Mouse (Mus musculus): ENCODE data around the gene Plekha8. TPM values are rescaled to one million over a fixed set of nuclear protein-coding genes. Genes with fewer than 3 reads are reported as not detected.

Plekha8 gene
- 12.6 TPM for polyA plus RNA-seq (2014; fragmentation: Illumina TruSeq; extraction: RNeasy Lipid Tissue Mini Kit (QIAGEN cat#74804); ENCODE audit: low read depth, low replicate concordance)

DNA sequence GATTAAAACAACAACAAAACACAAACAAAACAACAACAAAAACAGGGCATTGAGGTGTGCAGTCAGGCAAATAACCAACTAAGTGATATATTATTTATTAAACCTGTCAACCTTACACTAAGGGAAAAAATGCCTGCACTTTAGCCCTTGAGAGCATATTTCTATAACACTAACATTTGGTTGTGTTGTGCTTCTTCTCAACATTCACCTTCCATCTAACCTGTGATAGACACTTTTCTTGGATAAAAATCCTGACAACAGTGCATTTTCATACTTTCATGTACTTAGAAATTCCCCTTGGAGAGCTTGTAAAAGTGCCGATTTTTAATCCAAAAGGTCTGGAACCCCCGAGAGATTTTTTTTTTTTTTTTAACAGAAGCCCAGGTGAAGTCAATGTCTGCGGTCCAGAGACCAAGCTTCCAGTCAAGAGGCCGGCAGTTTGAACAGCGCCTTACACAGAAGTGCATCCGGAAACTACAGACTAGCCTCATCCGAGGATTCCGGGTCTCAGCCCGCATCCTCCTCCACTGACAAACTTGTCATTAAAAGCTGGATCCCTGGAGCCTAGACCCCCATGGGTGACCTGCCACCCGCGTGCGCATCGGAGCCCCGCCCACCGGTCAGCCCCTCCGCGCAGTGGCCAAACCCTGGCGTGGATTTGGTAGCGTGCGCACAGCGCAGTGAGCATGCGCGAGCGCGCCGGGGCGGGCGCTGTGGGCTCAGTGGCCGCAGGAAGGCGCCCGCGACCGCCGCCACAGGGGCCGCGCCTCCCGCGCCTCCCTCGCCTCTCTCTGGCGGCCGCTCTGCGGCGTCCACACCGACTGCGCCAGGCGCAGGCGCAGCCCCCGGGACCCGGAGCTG is at the start of gene Plekha8:
Gene Plekha8 (plus strand): TSS at position 643 of the 861 bp plus-strand sequence.

DNA sequence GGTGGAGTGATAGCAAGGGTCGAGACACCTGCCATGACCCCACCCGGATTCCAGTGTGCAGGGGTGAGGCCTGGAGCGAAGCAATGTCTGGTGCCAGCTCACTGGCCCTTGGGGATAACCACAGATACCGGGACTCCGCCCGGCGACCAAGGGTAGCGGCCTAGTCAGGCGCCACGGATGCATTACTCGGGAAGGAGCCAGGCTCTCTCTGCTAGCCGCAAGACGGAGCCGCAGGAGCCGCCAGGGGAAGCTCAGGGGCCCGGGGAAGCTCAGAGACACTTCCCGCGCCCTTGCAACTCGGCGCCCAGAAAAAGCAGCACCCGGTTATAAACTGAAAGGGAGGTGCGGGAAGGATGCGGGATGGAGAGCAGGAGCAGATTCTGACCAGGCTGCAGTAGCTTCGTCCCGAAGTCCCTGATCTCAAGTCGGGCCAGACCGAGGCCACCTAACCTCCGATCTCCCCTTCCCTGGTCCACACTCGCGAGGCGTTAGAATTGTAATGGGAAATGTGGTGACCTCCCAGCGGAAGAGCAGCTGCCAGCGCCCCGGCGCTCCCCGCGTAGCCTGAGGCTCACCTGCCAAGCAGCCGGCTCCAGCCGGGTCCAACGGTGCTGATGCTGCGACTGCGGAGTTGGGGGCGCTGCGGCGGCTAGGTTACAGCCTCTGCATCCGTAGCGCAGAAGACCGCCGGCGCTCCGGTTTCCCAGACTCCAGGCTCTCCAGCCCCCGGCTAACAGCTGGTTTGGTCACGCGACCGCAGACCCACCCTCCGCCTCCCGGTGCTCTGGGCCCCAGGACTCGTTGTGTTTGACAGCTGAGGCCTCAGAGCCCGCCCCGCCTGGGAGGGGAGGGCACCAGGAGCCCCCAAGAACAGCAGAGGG is 29.0 kb upstream of the Plekha8 start, which contains the start of gene Scrn1:
Gene Scrn1 (minus strand): TSS at position 825 of the 881 bp plus-strand sequence.

DNA sequence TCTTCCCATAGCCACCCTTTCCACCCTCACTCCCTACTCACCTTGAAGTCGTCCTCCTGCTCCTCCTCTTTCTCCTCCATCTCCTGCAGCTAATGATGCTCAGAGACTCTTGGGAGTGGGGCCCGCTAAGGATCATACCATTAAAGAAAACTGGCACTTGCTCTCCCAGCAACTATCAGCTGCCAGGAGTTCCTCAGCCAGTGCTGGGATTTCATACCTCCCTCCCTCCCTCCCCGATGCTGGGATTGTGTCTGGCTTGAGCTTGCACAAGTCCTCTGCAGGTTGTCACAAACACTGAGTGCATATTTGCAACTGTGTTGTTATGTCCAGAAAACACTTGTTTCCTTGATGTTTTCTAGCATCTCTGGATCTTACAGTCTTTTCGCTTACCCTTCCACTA is 2.3 kb downstream of the Plekha8 start, which contains the start of gene Fkbp14:
Gene Fkbp14 (minus strand): TSS at position 101 of the 400 bp plus-strand sequence.

DNA sequence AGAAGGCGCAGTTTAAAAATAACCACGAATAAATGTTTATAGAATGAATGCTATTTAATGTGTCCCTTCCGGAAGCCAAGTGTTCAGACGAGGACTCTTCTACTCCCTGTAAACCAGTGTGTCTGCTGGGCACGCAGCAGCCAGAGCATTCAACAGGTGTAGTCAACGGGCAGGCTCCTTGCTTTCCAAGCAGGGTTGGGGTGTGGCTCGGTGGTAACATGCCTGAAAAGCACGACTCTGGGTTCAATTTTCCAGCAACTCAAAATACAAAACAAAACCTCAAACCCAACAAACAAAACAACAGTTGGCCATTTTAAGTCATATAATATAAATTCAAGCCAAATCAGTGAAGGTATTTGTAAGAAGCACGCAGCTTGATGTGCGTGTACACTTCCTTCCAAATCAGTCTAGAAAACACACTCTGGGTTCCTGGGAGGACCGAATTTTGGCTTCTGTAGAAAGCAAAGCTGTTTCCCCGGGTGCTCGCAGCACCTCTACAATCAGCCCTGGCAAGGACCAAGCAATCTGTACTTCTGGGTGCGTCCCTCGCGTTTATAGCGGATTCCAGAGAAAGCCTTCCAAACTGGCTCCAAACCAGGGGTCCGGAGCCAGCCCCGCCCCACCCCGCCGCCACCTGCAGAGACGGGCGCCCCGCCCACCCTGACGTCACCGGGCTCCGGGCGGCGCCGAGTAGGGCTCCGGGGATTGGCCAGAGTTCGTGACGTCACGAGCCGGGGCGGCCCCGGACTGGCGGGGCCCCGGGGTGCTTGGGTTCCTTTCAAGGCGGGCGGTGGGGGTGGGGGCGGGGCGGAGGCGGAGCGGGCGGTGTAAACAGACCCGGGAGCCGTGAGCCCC is 86.2 kb downstream of the Plekha8 start, which contains the start of gene Mturn:
Gene Mturn (plus strand): TSS at position 734 of the 855 bp plus-strand sequence.

Other genes starting within 250 kb of the Plekha8 start
- 47.8 TPM for gene Wipf3, start 165.5 kb upstream of the Plekha8 start, polyA plus RNA-seq (2014; fragmentation: Illumina TruSeq; extraction: RNeasy Lipid Tissue Mini Kit (QIAGEN cat#74804); ENCODE audit: low read depth, low replicate concordance)
- 6.5 TPM for gene Scrn1, start 28.6 kb upstream of the Plekha8 start, polyA plus RNA-seq (2014; fragmentation: Illumina TruSeq; extraction: RNeasy Lipid Tissue Mini Kit (QIAGEN cat#74804); ENCODE audit: low read depth, low replicate concordance)
- 18.7 TPM for gene Fkbp14, start 2.2 kb downstream of the Plekha8 start, polyA plus RNA-seq (2014; fragmentation: Illumina TruSeq; extraction: RNeasy Lipid Tissue Mini Kit (QIAGEN cat#74804); ENCODE audit: low read depth, low replicate concordance)
- 30.1 TPM for gene Mturn, start 86.5 kb downstream of the Plekha8 start, polyA plus RNA-seq (2014; fragmentation: Illumina TruSeq; extraction: RNeasy Lipid Tissue Mini Kit (QIAGEN cat#74804); ENCODE audit: low read depth, low replicate concordance)
- 29.3 TPM for gene Znrf2, start 221.8 kb downstream of the Plekha8 start, polyA plus RNA-seq (2014; fragmentation: Illumina TruSeq; extraction: RNeasy Lipid Tissue Mini Kit (QIAGEN cat#74804); ENCODE audit: low read depth, low replicate concordance)